8 mouse cellular contexts compared by ENCODE assay signal in the genomic region with DNA sequence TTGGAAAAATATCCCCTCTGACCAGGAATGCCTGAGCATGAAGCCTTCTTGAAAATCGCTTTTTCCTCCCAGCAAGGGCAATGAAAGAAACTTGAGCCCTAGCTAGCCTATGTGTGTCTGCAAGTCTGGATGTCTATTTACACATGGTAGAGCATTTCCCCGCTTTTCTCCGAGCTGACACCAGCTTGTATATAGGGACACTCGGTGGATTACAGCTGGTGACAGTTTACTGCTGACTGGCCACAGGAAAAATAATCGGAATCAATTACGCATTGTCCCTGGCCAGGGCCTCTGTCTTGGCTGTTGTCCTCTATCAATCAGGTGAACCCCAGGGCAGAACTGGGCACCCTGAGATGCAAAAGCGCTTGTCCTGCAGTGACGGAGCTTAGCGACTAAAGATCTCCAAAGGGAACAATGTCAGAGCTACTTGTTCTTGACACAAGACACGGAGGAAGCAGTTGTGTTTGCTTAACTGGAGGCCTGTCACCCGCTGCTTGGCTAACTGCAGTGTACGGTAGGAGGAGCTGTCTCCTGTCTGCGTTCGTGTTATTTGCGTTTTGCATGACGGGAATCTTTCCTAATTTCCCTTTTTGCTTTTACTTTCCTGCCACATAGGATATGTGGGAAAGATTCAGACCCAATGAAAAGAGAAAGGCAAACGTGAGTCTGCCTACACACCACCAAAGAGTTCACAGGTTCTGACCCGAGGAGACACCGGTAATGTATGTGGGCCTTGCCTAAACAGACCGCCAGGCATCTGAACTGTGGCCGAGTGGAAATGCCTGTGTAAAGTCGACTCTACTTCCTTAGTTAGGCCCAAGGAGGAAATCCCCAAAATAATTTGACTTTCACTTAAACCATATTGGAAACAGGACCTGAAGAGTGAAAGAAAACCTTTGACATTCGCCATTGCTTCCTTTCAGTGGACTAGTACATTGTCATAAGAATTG. TPM values are rescaled to one million over a fixed set of nuclear protein-coding genes. Genes with fewer than 3 reads are reported as not detected.
A peak's percentile ranks its signal among the peaks of the same experiment; 100 is the strongest.
DNase-seq lines count a peak whose midpoint lies in the region; ATAC-seq and TF ChIP-seq lines count a peak whose summit lies in the region.

No protein-coding gene starts in this region.

- H3K9ac ChIP-seq in hindbrain, embryonic 16.5 days (ENCODE audit: low read depth, low read length): no peak overlapping the region
- no peak overlapping the region; the same call in 1 of the 2 replicates for H3K9ac ChIP-seq in liver, embryonic 11.5 days (ENCODE audit: low read depth, low read length)
- no peak overlapping the region for H3K9ac ChIP-seq in midbrain, postnatal 0 days (replicated peaks; ENCODE audit: low read length, poor library complexity, severe bottlenecking)

- no peaks in the 10 kb centered on the region for H3K9me3 ChIP-seq in hindbrain, embryonic 16.5 days (ENCODE audit: control insufficient read depth, low read length)
- no peaks in the 10 kb centered on the region for H3K9me3 ChIP-seq in liver, embryonic 11.5 days (ENCODE audit: control insufficient read depth, low read length)
- H3K9me3 ChIP-seq in midbrain, postnatal 0 days (ENCODE audit: low read length): no peaks in the 10 kb centered on the region

- H3K27me3 ChIP-seq in hindbrain, embryonic 16.5 days (replicated peaks; ENCODE audit: control insufficient read depth, insufficient read depth, low read length): no peaks in the 10 kb centered on the region
- H3K27me3 ChIP-seq in liver, embryonic 11.5 days (replicated peaks; ENCODE audit: control insufficient read depth, insufficient read depth, low read length): no peaks in the 10 kb centered on the region
- no peaks in the 10 kb centered on the region for H3K27me3 ChIP-seq in midbrain, postnatal 0 days (ENCODE audit: insufficient read depth, low read length)

- H3K36me3 ChIP-seq in hindbrain, embryonic 16.5 days (ENCODE audit: control insufficient read depth, insufficient read depth, low read length): no peaks in the 10 kb centered on the region
- H3K36me3 ChIP-seq in liver, embryonic 11.5 days (ENCODE audit: control insufficient read depth, insufficient read depth, low read length): no peaks in the 10 kb centered on the region
- peaks cover under 1% of the 10 kb centered on the region; the same call in 1 of the 2 replicates for H3K36me3 ChIP-seq in midbrain, postnatal 0 days (ENCODE audit: insufficient read depth, low read length)

- whole genome bisulfite sequencing in hindbrain, embryonic 16.5 days: 40% methylated on average over 23 of the region's 23 CpGs
- 61% methylated on average over 23 of the region's 23 CpGs for WGBS in liver, embryonic 11.5 days
- WGBS in midbrain, postnatal 0 days: 55% methylated on average over 23 of the region's 23 CpGs

- H3K27ac ChIP-seq in hindbrain, embryonic 16.5 days (ENCODE audit: low read depth, low read length): peak overlapping the region; percentile 54
- peak overlapping the region; percentile 58 for H3K27ac ChIP-seq in liver, embryonic 11.5 days (ENCODE audit: low read depth, low read length)
- H3K27ac ChIP-seq in midbrain, postnatal 0 days (ENCODE audit: low read depth, low read length): no peak overlapping the region; the same call in 1 of the 2 replicates

- ATAC-seq in hindbrain, embryonic 16.5 days: peak; percentile 51; the same call in 1 of the 2 replicates
- no peak; the same call in 1 of the 2 replicates for ATAC-seq in liver, embryonic 11.5 days (replicated peaks; ENCODE audit: low FRiP score)
- no peak for ATAC-seq in midbrain, postnatal 0 days (ENCODE audit: low FRiP score)

- DNase-seq in 3T3-L1 (ENCODE audit: low read depth, low spot score): peak; percentile 57
- DNase-seq in adrenal gland, adult 8-10 months: peak; percentile 15
- DNase-seq in gastrocnemius, postnatal 14 days: peak; percentile 61
- DNase-seq in liver, embryonic 11.5 days (ENCODE audit: low spot score): no peak
- DNase-seq in midbrain, postnatal 0 days (ENCODE audit: low spot score): peak; percentile 64
- no peak for DNase-seq in layer of hippocampus, postnatal 14 days (ENCODE audit: low spot score in 2 of 2)
- no peak for DNase-seq in frontal cortex, postnatal 25 days (ENCODE audit: low spot score in 2 of 2)

- peaks cover 7% of the 10 kb centered on the region for H3K4me1 ChIP-seq in hindbrain, embryonic 16.5 days (ENCODE audit: control insufficient read depth, insufficient read depth, low read depth, low read length)
- peaks cover 5% of the 10 kb centered on the region; the same call in 1 of the 2 replicates for H3K4me1 ChIP-seq in liver, embryonic 11.5 days (replicated peaks; ENCODE audit: control insufficient read depth, insufficient read depth, low read length)
- peaks cover 8% of the 10 kb centered on the region; the same call in 1 of the 2 replicates for H3K4me1 ChIP-seq in midbrain, postnatal 0 days (ENCODE audit: insufficient read depth, low read length)

- no peak overlapping the region; the same call in 1 of the 2 replicates for H3K4me2 ChIP-seq in hindbrain, embryonic 16.5 days (ENCODE audit: low read length)
- H3K4me2 ChIP-seq in liver, embryonic 11.5 days: peak overlapping the region; percentile 37
- no peak overlapping the region for H3K4me2 ChIP-seq in midbrain, postnatal 0 days (ENCODE audit: low read depth, low read length, poor library complexity, severe bottlenecking)

- H3K4me3 ChIP-seq in hindbrain, embryonic 16.5 days (ENCODE audit: low read length): no peak overlapping the region
- no peak overlapping the region for H3K4me3 ChIP-seq in liver, embryonic 11.5 days (ENCODE audit: low read depth, low read length)
- H3K4me3 ChIP-seq in midbrain, postnatal 0 days (ENCODE audit: low read depth, low read length): no peak overlapping the region

- peak; percentile 58 for TF ChIP-seq CTCF in midbrain, postnatal 0 days (IDR thresholded peaks at IDR 0.05)

- intact Hi-C loops in gastrocnemius, postnatal 14 days (cut with DNase I; ENCODE audit: low total_unique reads): loop anchor here (5.0 kb wide), 1 partner anchor 307 kb away; no protein-coding TSS in a partner anchor

RNA-seq across cellular contexts. Expression of gene 4930558K02Rik, which starts 25.7 kb away (rescaled TPM):
- total RNA-seq in adrenal gland, adult 8-10 months (2022): not detected
- total RNA-seq in gastrocnemius, postnatal 14 days (2021): not detected
- 0.25 TPM in 1 of 2 replicates, not detected in the other for polyA plus RNA-seq in hindbrain, embryonic 16.5 days (2015; fragmentation: Nextera tagmentation; extraction: Ambion mirVana)
- polyA plus RNA-seq in liver, embryonic 11.5 days (2014; fragmentation: Nextera tagmentation; extraction: Ambion mirVana): not detected in 2 replicates
- not detected in 2 replicates for total RNA-seq in midbrain, postnatal 0 days (2014; rRNA removed)
- polyA plus RNA-seq in midbrain, postnatal 0 days (2015; fragmentation: Nextera tagmentation; extraction: Ambion mirVana): 0.33 and 0.47 TPM in 2 replicates
- not detected for total RNA-seq in layer of hippocampus, postnatal 14 days (2021)

RNA-seq across cellular contexts. Expression of gene Pigc, which starts 36.1 kb away (rescaled TPM):
- total RNA-seq in adrenal gland, adult 8-10 months (2022): 10 to 100 TPM; 15.1 to 24.7 (median 19.8) TPM
- total RNA-seq in gastrocnemius, postnatal 14 days (2021): 10 to 100 TPM; 17.2 to 19.4 TPM
- 36.2 and 37.1 TPM in 2 replicates for polyA plus RNA-seq in hindbrain, embryonic 16.5 days (2015; fragmentation: Nextera tagmentation; extraction: Ambion mirVana)
- polyA plus RNA-seq in liver, embryonic 11.5 days (2014; fragmentation: Nextera tagmentation; extraction: Ambion mirVana): 22.8 and 25.0 TPM in 2 replicates
- total RNA-seq in midbrain, postnatal 0 days (2014; rRNA removed): 12.1 and 14.5 TPM in 2 replicates
- polyA plus RNA-seq in midbrain, postnatal 0 days (2015; fragmentation: Nextera tagmentation; extraction: Ambion mirVana): 22.6 and 26.2 TPM in 2 replicates
- total RNA-seq in layer of hippocampus, postnatal 14 days (2021): 10 to 100 TPM; 19.6 to 19.8 TPM

Comparison
In these comparisons a context has a peak if more than half of its experiments do, and no peak if none do; other contexts are left out.
1. DNase-seq: peak in 3T3-L1 (single experiment), adrenal gland, adult 8-10 months (single experiment), gastrocnemius, postnatal 14 days (single experiment) and midbrain, postnatal 0 days (single experiment); none in liver, embryonic 11.5 days (single experiment), layer of hippocampus, postnatal 14 days (0 of 2) and frontal cortex, postnatal 25 days (0 of 2).